Mouse (Mus musculus): ENCODE results near the gene Rhpn2.

The Rhpn2 gene

GRCm38 (mm10) chr7:35333692-35334526 is at the start of gene Rhpn2:
TSS of gene Rhpn2 (plus strand) at chr7:35334170.
- CTCF ChIA-PET = no interaction called here

DNA sequence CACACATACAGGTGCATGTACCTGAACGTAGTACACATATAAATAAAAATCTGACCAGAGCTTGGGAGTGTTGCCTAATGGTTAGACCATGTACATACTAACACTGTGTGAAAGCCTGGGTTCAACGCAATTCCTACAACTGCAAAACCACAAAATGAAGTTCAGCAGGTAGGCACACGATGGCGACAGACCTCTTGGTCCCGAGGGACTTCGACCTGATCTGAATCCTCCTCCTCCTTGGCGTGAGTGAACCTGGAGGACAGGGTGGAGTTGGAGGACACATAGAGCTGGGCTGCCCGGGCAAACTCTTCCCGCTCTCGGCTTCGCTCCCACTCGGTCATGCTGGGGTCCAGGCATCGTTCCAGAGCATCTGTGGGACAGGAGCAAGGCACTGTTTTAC is 40.5 kb upstream of the Rhpn2 start:
- CTCF ChIA-PET = no interaction called here

DNA sequence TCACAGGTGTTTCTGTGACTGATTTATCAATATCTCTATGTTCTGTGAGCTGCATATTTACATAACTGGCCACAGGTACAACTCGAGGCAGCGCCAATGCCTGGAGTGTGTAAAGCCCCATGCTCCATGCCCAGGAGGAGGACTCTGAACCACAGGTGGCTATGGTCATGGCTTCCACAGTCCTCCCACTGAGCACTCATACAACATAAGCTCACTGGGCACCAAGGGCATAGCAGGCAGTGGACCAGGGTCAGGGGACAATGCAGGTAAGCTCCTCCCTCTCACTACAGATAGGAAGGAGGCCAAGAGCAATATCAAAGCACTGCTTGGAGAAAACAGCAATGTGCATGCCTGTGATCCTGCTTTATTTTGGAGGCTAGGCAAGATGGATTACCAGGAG is 38.3 kb upstream of the Rhpn2 start:
- CTCF ChIA-PET = no interaction called here

DNA sequence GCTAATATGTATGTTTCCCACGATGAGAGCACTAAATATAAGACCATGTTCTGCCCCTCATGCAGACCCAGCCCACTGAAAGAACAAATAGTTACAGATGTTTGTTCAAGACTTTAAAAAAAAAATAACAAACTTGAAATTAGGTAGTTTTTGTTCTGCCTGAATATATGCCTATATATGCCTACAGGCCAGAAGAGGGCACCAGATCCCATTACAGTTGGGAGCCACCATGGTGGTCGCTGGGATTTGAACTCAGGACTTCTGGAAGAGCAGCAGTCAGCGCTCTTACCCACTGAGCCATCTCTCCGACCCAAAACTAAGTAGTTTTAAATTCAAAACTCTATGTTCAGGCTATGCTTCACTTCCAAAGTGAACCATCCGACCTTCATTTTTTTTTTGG is 36.1 kb upstream of the Rhpn2 start:
- CTCF ChIA-PET = no interaction called here

DNA sequence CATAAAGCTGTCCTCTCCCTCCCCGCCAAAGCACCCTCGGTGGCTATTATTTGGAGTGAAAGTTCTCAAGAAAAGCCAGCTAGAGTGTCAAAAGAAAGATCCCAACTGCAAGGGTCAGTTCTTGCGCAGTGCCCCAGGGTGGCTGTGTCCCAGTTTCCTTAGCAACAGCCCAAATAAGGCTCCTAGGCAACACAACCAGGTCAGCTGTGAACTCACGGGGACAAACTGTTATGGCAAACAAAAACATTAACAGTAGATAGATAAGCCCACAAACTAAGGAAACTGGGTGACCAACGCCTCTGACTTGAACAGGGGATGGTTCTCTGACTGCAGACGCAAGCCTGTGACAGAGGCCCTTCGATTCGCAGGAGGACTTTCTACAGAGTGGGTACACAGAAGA is 34.3 kb upstream of the Rhpn2 start:
- CTCF ChIA-PET = no interaction called here

DNA sequence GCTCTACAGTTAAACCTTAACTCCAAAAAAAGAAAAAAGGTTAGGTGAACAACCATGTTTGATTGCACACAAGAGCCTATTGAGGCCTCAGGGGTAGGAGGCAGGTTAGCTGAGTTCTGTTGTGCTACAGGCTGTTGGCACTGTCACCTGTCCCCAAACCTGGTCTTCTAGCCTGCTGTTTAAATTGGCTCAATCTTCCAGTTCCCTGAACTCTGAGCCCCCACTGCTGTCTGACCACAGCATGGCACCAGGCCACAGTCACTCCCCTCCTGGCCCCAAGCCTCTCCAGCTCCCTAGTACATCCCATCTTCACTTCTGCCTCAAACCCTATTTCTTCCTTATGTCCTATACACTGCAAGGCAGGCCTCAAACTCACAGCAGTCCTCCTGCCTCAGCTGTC is 33.2 kb upstream of the Rhpn2 start:
- CTCF ChIA-PET = no interaction called here

- CTCF ChIA-PET = no interaction called here
Measured at GRCm38 (mm10) chr7:35311214-35311613, 22.8 kb upstream of the Rhpn2 start.

GRCm38 (mm10) chr7:35314156-35314555 is 19.8 kb upstream of the Rhpn2 start:
- CTCF ChIA-PET = interaction anchor here (0.6 kb wide), 1 partner anchor 25 kb away, joined by 9 read pairs; no protein-coding TSS in a partner anchor

- CTCF ChIA-PET = interaction anchor here (0.5 kb wide), 1 partner anchor 75 kb away, joined by 10 read pairs; no protein-coding TSS in a partner anchor
Measured at GRCm38 (mm10) chr7:35317729-35318609, 16.0 kb upstream of the Rhpn2 start, which contains the start of gene Gpatch1. TSS of gene Gpatch1 (minus strand) at chr7:35318440.

- CTCF ChIA-PET = interaction anchor here (0.7 kb wide), 1 partner anchor 92 kb away, joined by 3 read pairs; no protein-coding TSS in a partner anchor
Measured at GRCm38 (mm10) chr7:35319221-35319620, 14.7 kb upstream of the Rhpn2 start.

- CTCF ChIA-PET = no interaction called here
Measured at GRCm38 (mm10) chr7:35319755-35320154, 14.2 kb upstream of the Rhpn2 start.

DNA sequence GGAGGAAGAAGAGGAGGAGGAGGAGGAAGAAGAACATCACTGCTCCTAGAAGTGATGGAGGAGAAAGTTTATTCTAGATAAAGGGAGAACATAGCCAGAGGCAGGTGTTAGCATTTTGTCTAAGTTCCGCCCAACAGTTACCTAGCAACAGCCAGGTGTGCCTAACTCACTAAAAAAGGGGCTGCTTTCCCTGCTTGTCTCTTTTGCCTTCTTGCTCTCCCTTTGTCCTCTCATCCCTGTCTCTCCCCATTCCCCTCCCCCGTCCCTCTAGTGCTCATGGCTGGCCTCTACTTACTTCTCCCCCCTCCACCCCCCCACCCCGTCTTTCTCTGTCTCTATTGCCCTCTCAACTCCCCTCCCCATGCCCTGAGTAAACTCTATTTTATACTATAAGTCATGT is 11.8 kb upstream of the Rhpn2 start:
- CTCF ChIA-PET = no interaction called here

- CTCF ChIA-PET = no interaction called here
Measured at GRCm38 (mm10) chr7:35322732-35323420, 11.1 kb upstream of the Rhpn2 start.

DNA sequence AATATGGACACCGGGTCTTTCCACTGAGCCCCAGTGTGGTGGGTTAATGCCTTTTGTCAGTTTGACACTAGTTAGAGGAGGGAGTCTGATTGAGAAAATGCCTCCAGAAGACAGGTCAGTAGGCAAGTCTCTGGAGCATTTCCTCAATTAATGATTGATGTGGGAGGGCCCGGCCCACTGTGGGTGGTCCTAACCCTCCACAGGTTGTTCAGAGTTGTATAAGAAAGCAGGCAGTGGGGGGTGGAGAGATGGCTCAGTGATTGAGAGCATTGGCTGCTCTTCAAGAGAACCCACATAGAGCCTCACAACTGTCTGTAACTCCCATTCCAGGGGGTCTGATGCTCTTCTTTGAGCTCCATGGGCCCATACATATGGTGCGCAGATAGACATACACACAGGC is 2.4 kb upstream of the Rhpn2 start:
- CTCF ChIA-PET = no interaction called here

- CTCF ChIA-PET = no interaction called here
Measured at GRCm38 (mm10) chr7:35333231-35333651, 729 bp upstream of the Rhpn2 start.

GRCm38 (mm10) chr7:35334527-35335452 is 820 bp downstream of the Rhpn2 start:
- CTCF ChIA-PET = no interaction called here

GRCm38 (mm10) chr7:35340196-35340595 is 6.2 kb downstream of the Rhpn2 start:
- CTCF ChIA-PET = no interaction called here

- CTCF ChIA-PET = no interaction called here
Measured at GRCm38 (mm10) chr7:35341282-35341681, 7.3 kb downstream of the Rhpn2 start.

GRCm38 (mm10) chr7:35342498-35342897 is 8.5 kb downstream of the Rhpn2 start:
- CTCF ChIA-PET = no interaction called here

DNA sequence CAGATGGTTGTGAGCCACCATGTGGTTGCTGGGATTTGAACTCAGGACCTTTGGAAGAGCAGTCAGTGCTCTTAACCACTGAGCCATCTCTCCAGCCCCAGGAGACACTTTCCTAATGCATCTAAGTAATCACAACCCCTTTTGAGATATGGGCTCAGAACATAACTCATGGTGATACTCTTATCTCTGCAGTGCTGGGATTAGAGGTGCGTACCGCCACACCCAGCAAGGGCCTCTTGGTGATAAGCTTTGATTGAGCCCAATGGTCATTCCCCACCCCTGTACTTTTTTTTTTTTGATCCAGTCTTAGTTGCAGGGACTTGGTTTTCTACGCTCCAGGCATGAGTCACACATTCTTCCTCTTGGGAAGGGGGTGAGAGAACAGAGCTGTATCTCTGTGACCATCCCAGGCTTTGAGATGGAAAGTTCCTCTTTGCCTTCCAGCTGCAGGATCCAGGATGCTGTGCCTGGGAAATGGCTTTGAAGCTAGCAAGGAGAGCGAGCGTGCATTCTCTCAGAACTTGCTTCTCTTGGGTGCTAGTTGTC is 10.9 kb downstream of the Rhpn2 start:
- CTCF ChIA-PET = no interaction called here
